Mouse (Mus musculus): ENCODE results near the gene Wipi1.
"Not testable (repeated sequence)": the region's sequence is repeated elsewhere in the genome, so short reads cannot be mapped to it uniquely, and the experiment has no call there.

Gene Wipi1

GRCm38 (mm10) chr11:109611303-109612149 is at the start of gene Wipi1:
Wipi1 (minus strand) TSS chr11:109611967.
- DNase-seq (ENCODE audit: extremely low spot score), result peak; percentile 100

- DNase-seq (ENCODE audit: extremely low spot score), result not testable (repeated sequence)
These were observed 48.8 kb upstream of the Wipi1 start for GRCm38 (mm10) chr11:109660526-109660925.

GRCm38 (mm10) chr11:109656232-109656631 is 44.5 kb upstream of the Wipi1 start:
- no peak for DNase-seq (ENCODE audit: extremely low spot score)

- DNase-seq (ENCODE audit: extremely low spot score), result no peak
These were observed 42.8 kb upstream of the Wipi1 start for GRCm38 (mm10) chr11:109654581-109654980.

- DNase-seq (ENCODE audit: extremely low spot score), result no peak
These were observed 41.4 kb upstream of the Wipi1 start for GRCm38 (mm10) chr11:109653201-109653600.

GRCm38 (mm10) chr11:109652505-109652904 is 40.7 kb upstream of the Wipi1 start:
- DNase-seq (ENCODE audit: extremely low spot score), result no peak

- peak; percentile 56 for DNase-seq (ENCODE audit: extremely low spot score)
These were observed 39.8 kb upstream of the Wipi1 start for GRCm38 (mm10) chr11:109651566-109652024.

- DNase-seq (ENCODE audit: extremely low spot score), result peak; percentile 90
These were observed 39.2 kb upstream of the Wipi1 start for GRCm38 (mm10) chr11:109650788-109651565.

GRCm38 (mm10) chr11:109649975-109650701 is 38.4 kb upstream of the Wipi1 start:
- peak; percentile 80 for DNase-seq (ENCODE audit: extremely low spot score)

- no peak for DNase-seq (ENCODE audit: extremely low spot score)
These were observed 37.4 kb upstream of the Wipi1 start, which contains the start of gene Prkar1a for GRCm38 (mm10) chr11:109649206-109649605. Prkar1a (plus strand) TSS chr11:109649405.

GRCm38 (mm10) chr11:109648510-109648909 is 36.7 kb upstream of the Wipi1 start:
- DNase-seq (ENCODE audit: extremely low spot score), result no peak

GRCm38 (mm10) chr11:109641498-109642222 is 29.9 kb upstream of the Wipi1 start:
- DNase-seq (ENCODE audit: extremely low spot score), result no peak

- DNase-seq (ENCODE audit: extremely low spot score), result no peak
These were observed 24.2 kb upstream of the Wipi1 start for GRCm38 (mm10) chr11:109635871-109636395.

- DNase-seq (ENCODE audit: extremely low spot score), result no peak
These were observed 23.2 kb upstream of the Wipi1 start for GRCm38 (mm10) chr11:109634928-109635327.

GRCm38 (mm10) chr11:109629021-109629521 is 17.3 kb upstream of the Wipi1 start:
- no peak for DNase-seq (ENCODE audit: extremely low spot score)

- DNase-seq (ENCODE audit: extremely low spot score), result no peak
These were observed 16.3 kb upstream of the Wipi1 start for GRCm38 (mm10) chr11:109628099-109628498.

- DNase-seq (ENCODE audit: extremely low spot score), result no peak
These were observed 15.9 kb upstream of the Wipi1 start for GRCm38 (mm10) chr11:109627648-109628047.

GRCm38 (mm10) chr11:109623238-109623637 is 11.5 kb upstream of the Wipi1 start:
- no peak for DNase-seq (ENCODE audit: extremely low spot score)

GRCm38 (mm10) chr11:109622518-109623037 is 10.8 kb upstream of the Wipi1 start:
- peak; percentile 29 for DNase-seq (ENCODE audit: extremely low spot score)

GRCm38 (mm10) chr11:109621183-109621582 is 9.4 kb upstream of the Wipi1 start:
- peak; percentile 47 for DNase-seq (ENCODE audit: extremely low spot score)

Measured in embryo, embryonic 9.5 days (tissue).